Mouse (Mus musculus): ENCODE measurements around the gene Hist3h2a.

The Hist3h2a gene

GRCm38 (mm10) chr11:58989166-58989565 lies 34.7 kb downstream of the Hist3h2a start:
- in situ Hi-C loops (cut with MboI, MseI) = no loop called here

- in situ Hi-C loops (cut with MboI, MseI) = no loop called here
These were observed 35.7 kb downstream of the Hist3h2a start for GRCm38 (mm10) chr11:58990141-58990540.

- in situ Hi-C loops (cut with MboI, MseI) = no loop called here
These were observed 36.3 kb downstream of the Hist3h2a start for GRCm38 (mm10) chr11:58990794-58991193.

GRCm38 (mm10) chr11:58991911-58992310 lies 37.4 kb downstream of the Hist3h2a start:
- in situ Hi-C loops (cut with MboI, MseI) = no loop called here

GRCm38 (mm10) chr11:58993091-58993670 lies 38.7 kb downstream of the Hist3h2a start:
- in situ Hi-C loops (cut with MboI, MseI) = no loop called here

- in situ Hi-C loops (cut with MboI, MseI) = no loop called here
These were observed 39.9 kb downstream of the Hist3h2a start for GRCm38 (mm10) chr11:58994337-58994826.

- in situ Hi-C loops (cut with MboI, MseI) = no loop called here
These were observed 40.7 kb downstream of the Hist3h2a start for GRCm38 (mm10) chr11:58995061-58995806.

GRCm38 (mm10) chr11:58995807-58996370 lies 41.4 kb downstream of the Hist3h2a start:
- in situ Hi-C loops (cut with MboI, MseI) = no loop called here

- in situ Hi-C loops (cut with MboI, MseI) = no loop called here
These were observed 43.1 kb downstream of the Hist3h2a start for GRCm38 (mm10) chr11:58997541-58997940.

- in situ Hi-C loops (cut with MboI, MseI) = no loop called here
These were observed 44.7 kb downstream of the Hist3h2a start for GRCm38 (mm10) chr11:58999158-58999557.

- in situ Hi-C loops (cut with MboI, MseI) = no loop called here
These were observed 45.3 kb downstream of the Hist3h2a start for GRCm38 (mm10) chr11:58999830-59000229.

GRCm38 (mm10) chr11:59000635-59001034 lies 46.1 kb downstream of the Hist3h2a start:
- in situ Hi-C loops (cut with MboI, MseI) = no loop called here

GRCm38 (mm10) chr11:59002327-59003079 lies 48.0 kb downstream of the Hist3h2a start:
- in situ Hi-C loops (cut with MboI, MseI) = no loop called here
